Mouse (Mus musculus) embryonic facial prominence, embryonic 15.5 days (tissue): ENCODE data around the gene Snx21. TPM values are rescaled to one million over a fixed set of nuclear protein-coding genes. Genes with fewer than 3 reads are reported as not detected.

Source experiments
- ATAC-seq: fragments of 200-750 bp; cut with Nextera tagmentation; 2 replicates; pipeline ENCODE4 v1.8.0; 2017; ENCODE audit warnings: low read depth, moderate TSS enrichment; ENCODE audit not compliant: insufficient number of reproducible peaks, low FRiP score, low TSS enrichment
- H3K27ac ChIP-seq: fragments of 300-500 bp; sonication (generic); replicated peaks from 2 replicates; pipeline ENCODE4 v1.5.1; 2015; ENCODE audit warnings: mild to moderate bottlenecking, inconsistent platforms
- H3K27me3 ChIP-seq: fragments of 300-500 bp; sonication (generic); 2 replicates; pipeline ENCODE4 v1.6.1; 2015; ENCODE audit warnings: inconsistent platforms
- H3K36me3 ChIP-seq: fragments of 300-500 bp; sonication (generic); 2 replicates; pipeline ENCODE4 v1.6.1; 2015; ENCODE audit warnings: mild to moderate bottlenecking, inconsistent platforms
- H3K4me1 ChIP-seq: fragments of 300-500 bp; sonication (generic); 2 replicates; pipeline ENCODE4 v1.6.1; 2015; ENCODE audit warnings: inconsistent platforms
- H3K4me2 ChIP-seq: fragments of 300-500 bp; sonication (generic); replicated peaks from 2 replicates; pipeline ENCODE4 v1.6.1; 2015; ENCODE audit warnings: mild to moderate bottlenecking, inconsistent platforms
- H3K4me3 ChIP-seq: fragments of 300-500 bp; sonication (generic); replicated peaks from 2 replicates; pipeline ENCODE4 v1.5.1; 2015; ENCODE audit warnings: mild to moderate bottlenecking, inconsistent platforms
- H3K9ac ChIP-seq: fragments of 300-500 bp; sonication (generic); 2 replicates; pipeline ENCODE4 v1.6.1; 2015; ENCODE audit warnings: inconsistent platforms
- H3K9me3 ChIP-seq: fragments of 300-500 bp; sonication (generic); replicated peaks from 2 replicates; pipeline ENCODE4 v1.6.1; 2016; ENCODE audit warnings: inconsistent platforms
- WGBS: fragments of 180-500 bp; shearing (Covaris S2); methylation state at CpG from one replicate; pipeline ENCODE4 v1.1.7; 2015; 5-methylcytosine and 5-hydroxymethylcytosine counted together
- polyA plus RNA-seq: library from polyadenylated mRNA; unstranded; fragments of >200 nt; fragmentation: Nextera tagmentation; extraction: Ambion mirVana; gene quantifications from 2 replicates; pipeline ENCODE4 v1.2.1, GENCODE M21; 2015

The Snx21 gene
- polyA plus RNA-seq, 1 experiment from 2014 or later: 37.1 TPM

DNA sequence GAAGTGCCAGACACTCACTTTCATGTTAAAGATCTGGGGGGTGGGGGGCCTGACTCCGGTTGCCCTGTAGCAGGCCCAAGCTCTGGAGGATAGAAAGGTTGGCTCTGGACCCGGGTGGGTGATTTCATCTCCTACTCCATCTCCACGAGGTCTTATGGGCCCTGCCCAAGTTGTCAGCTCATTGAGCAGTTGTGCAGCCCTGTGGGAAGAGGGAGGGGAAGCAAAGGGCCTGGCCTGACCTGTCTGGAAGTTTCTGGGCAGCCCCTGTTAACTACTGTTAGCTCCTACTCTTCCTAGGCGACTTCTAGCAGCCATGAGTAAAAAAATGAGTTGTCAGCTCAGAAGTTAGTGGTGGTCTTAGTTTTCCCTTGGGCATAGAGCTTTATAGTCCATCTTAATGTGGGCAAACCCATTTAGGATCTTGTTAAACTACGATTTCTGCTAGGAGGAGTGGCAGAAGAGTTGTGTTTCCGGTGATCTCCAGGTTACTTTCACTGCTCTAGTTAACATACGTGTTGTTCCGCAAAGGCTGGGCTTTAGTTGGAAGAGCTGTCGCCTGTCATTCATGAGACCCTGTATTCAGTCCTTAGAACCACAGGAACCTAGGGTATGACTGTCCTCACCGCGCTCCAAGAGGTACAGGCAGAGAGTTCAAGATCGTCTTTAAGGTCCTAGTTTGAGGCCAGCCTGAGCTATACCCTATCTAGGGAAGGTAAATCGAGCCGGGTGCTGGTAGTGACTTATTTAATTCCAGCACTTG is 12.2 kb upstream of the Snx21 start:
- no peak overlapping the region for H3K9ac ChIP-seq
- H3K27ac ChIP-seq: no peak overlapping the region
- 78% methylated on average over 14 of the region's 14 CpGs for WGBS
- no peak overlapping the region for H3K4me3 ChIP-seq
- no peak for ATAC-seq
- no peaks in the 10 kb centered on the region for H3K9me3 ChIP-seq
- no peak overlapping the region for H3K4me2 ChIP-seq
- H3K36me3 ChIP-seq: peaks cover 19% of the 10 kb centered on the region; the same call in 1 of the 2 replicates
- H3K4me1 ChIP-seq: peaks cover 30% of the 10 kb centered on the region
- H3K27me3 ChIP-seq: no peaks in the 10 kb centered on the region; the same call in 1 of the 2 replicates

DNA sequence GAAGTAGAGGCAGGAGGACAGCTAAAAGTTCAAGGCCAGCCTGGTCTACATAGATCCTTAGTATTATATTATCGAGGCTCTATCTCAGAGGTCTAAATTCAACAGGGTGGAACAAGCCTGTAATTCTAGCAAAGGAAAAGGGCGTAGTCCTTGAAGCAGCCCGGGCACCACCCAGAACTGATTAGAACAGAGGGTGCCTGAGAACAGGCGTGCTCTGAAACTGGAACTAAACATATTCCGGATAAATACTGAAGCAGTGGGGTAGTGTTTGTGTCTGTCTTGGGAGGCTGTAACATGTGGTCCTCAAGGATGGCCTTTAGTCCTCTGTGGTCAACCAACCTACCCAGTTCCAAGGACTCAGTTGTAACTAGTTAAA is 11.6 kb upstream of the Snx21 start:
- Histone ChIP-seq H3K4me2 (no peak overlapping the region), H3K36me3 (peaks cover 19% of the 10 kb centered on the region; the same call in 1 of the 2 replicates), H3K27me3 (no peaks in the 10 kb centered on the region; the same call in 1 of the 2 replicates), H3K9me3 (no peaks in the 10 kb centered on the region), H3K4me3 (no peak overlapping the region), H3K9ac (no peak overlapping the region), H3K4me1 (peaks cover 30% of the 10 kb centered on the region), H3K27ac (no peak overlapping the region)
- ATAC-seq: no peak
- 78% methylated on average over 5 of the region's 5 CpGs for WGBS

DNA sequence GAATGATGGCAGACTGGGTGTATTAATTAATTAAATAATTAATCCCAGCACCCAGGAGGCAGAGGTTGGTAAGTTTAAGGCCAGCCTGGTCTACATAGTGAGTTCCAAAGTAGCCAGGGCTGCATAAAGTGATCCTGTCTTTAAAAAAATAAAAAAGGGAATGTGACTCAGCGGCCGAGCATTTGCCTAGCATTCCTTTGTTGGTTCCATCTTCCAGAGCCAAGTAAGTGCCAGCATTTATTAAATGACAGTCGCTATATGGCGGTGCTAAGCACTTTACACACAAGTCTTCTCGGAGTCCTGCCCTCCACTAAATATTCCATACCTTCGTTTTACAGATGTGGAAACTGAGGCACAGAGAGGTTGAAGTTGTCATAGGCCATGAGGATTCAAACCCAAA is 9.5 kb upstream of the Snx21 start:
- H3K4me1 ChIP-seq: peaks cover 17% of the 10 kb centered on the region
- H3K4me2 ChIP-seq: no peak overlapping the region
- no peaks in the 10 kb centered on the region; the same call in 1 of the 2 replicates for H3K27me3 ChIP-seq
- H3K36me3 ChIP-seq: peaks cover 18% of the 10 kb centered on the region; the same call in 1 of the 2 replicates
- WGBS: 82% methylated on average over 6 of the region's 6 CpGs
- no peak for ATAC-seq
- H3K9ac ChIP-seq: no peak overlapping the region
- H3K9me3 ChIP-seq: no peaks in the 10 kb centered on the region
- H3K4me3 ChIP-seq: no peak overlapping the region
- H3K27ac ChIP-seq: no peak overlapping the region

DNA sequence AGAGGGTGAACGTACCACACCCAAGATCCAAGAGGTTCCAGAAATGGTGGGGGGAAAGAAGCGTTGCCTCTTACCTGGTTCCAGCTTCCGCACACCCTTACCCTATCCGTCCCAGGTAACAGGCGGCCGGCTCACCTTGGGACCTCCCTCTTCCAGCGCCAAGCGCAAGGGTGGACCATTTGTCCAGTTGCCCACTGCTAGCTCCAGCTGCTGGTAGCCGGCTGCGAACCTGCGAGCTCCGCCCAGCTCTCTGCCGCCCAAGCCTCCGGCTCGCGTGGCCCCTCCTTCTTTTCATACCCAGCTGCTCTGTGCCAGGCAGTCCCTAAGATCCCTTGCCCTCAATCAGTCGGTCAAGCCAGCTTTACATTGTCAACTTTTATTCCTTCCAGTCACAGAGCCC is 8.8 kb upstream of the Snx21 start:
- H3K9ac ChIP-seq: no peak overlapping the region
- peaks cover 11% of the 10 kb centered on the region for H3K4me1 ChIP-seq
- peaks cover 12% of the 10 kb centered on the region; the same call in 1 of the 2 replicates for H3K36me3 ChIP-seq
- H3K27ac ChIP-seq: no peak overlapping the region
- no peaks in the 10 kb centered on the region; the same call in 1 of the 2 replicates for H3K27me3 ChIP-seq
- 66% methylated on average over 17 of the region's 17 CpGs for WGBS
- peak overlapping the region; percentile 10; the same call in 1 of the 2 replicates for H3K4me3 ChIP-seq
- no peak overlapping the region for H3K4me2 ChIP-seq
- ATAC-seq: peak; percentile 3; the same call in 1 of the 2 replicates
- H3K9me3 ChIP-seq: no peaks in the 10 kb centered on the region

DNA sequence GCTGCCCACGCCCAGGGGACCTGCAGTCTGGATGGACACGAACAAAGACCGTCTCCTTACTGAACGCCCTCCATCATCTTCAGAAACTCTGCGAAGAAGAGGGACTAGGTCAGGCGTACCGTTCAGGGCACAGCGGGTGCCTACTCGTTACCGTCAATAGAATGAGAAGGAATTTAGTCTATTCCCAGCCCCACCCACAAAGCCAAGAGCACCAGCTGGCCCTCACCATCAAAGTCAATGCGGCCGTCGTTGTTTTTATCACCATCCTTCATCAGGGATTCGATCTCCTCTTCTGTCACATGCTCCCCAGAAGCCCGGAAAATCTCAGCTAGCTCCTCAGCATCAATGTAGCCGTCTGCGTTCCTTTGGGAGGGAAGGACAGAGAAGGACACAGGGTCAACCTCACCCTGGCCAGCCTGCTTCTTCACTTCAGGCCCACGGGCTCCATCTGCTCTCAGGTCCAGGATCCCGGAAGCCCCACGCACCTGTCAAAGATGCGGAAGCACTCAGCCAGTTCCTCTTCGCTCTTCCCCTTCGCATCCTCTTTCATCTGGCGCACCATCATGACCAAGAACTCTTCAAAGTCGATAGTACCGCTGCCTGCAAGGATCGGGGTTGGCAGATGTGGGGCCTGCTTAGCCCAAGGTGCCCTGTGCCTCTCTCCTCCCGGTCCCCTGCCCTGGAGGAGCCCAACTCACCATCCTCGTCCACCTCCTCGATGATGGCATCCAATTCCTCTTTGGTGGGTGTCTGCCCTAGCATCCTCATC is 8.2 kb upstream of the Snx21 start:
- Histone ChIP-seq H3K9ac (no peak overlapping the region), H3K36me3 (peaks cover 6% of the 10 kb centered on the region; the same call in 1 of the 2 replicates), H3K27ac (no peak overlapping the region), H3K4me3 (peak overlapping the region; percentile 10; the same call in 1 of the 2 replicates), H3K4me2 (no peak overlapping the region), H3K27me3 (no peaks in the 10 kb centered on the region; the same call in 1 of the 2 replicates), H3K4me1 (0 out of 2 replicates have a peak, but pooled peaks cover 5% of the 10 kb centered on the region), H3K9me3 (no peaks in the 10 kb centered on the region)
- 82% methylated on average over 30 of the region's 30 CpGs for WGBS
- no peak for ATAC-seq

DNA sequence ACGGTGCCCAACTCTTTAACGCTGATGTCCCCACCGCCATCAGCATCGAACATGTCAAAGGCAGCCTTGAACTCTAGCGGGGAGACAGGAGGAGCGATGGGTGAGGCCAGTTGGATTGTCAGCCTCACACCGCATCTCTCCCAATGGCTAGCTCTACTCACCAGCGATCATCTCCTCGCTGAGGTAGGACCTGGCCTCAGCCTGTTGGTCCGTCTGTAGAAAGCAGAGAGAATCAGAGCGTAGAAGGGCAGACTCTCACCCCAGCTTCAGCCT is 7.7 kb upstream of the Snx21 start:
- no peak overlapping the region for H3K9ac ChIP-seq
- WGBS: 94% methylated on average over 11 of the region's 11 CpGs
- ATAC-seq: no peak

DNA sequence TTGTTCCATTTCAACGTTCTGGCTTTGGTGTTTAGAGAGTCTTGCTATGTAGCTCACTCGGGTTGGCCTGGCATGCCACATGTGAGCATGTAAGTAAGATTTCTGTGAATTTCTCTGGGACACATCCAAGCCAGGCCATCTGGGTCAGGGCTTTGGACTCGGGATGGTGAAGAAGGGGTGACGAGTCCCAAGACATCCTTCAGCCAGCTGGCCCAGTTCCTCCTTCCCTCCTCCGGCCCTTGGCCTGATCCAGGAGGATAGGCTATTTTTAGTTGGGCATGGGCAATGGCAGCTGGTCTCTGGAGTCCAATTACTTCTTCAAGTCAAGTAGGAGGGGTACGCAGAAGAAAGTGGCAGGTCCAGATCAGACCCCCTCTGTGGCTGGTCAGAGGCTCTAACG is 6.8 kb upstream of the Snx21 start:
- H3K9me3 ChIP-seq: no peaks in the 10 kb centered on the region
- H3K36me3 ChIP-seq: no peaks in the 10 kb centered on the region
- no peak for ATAC-seq
- H3K27me3 ChIP-seq: no peaks in the 10 kb centered on the region; the same call in 1 of the 2 replicates
- 74% methylated on average over 7 of the region's 7 CpGs for WGBS
- no peak overlapping the region for H3K4me2 ChIP-seq
- H3K9ac ChIP-seq: no peak overlapping the region
- H3K27ac ChIP-seq: no peak overlapping the region
- no peak overlapping the region for H3K4me3 ChIP-seq
- H3K4me1 ChIP-seq: no peaks in the 10 kb centered on the region

More for the DNA sequence above, 7.7 kb upstream of the Snx21 start:
- Histone ChIP-seq H3K27me3 (no peaks in the 10 kb centered on the region; the same call in 1 of the 2 replicates), H3K9me3 (no peaks in the 10 kb centered on the region), H3K36me3 (peaks cover 5% of the 10 kb centered on the region; the same call in 1 of the 2 replicates), H3K4me3 (no peak overlapping the region), H3K4me1 (0 out of 2 replicates have a peak, but pooled peaks cover 5% of the 10 kb centered on the region), H3K4me2 (no peak overlapping the region), H3K27ac (no peak overlapping the region)

DNA sequence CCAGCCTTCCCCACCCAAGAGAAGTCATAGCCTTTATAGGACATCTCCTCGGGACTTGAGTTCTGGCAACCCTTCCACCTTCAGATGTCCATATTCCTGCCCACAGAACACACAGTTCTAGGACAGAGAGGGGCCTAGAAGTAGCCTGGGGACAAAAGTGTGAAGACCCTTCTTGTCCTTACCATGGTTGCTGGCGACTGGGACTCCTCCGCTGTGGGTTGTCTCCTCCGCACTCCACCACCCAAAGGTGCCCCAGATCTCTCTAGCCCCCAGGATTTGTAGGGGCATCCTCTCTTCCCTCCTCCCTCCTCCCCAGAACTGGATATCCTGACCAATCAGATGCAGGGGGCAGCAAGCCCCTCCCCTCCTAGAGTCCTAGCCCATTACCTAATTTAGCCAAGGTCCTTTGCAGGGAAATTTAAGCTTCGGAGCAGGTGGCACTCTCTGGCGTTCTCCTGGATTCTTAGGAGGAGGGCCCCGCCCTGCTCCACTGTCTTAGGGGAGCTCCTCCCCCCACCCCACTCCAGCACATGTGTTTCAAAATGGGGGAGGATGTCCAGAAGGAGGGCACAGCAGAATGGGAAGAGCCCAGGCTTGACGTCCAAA is 6.0 kb upstream of the Snx21 start, which contains the start of gene Tnnc2:
TSS of gene Tnnc2 (minus strand) at position 487 of the 606 bp plus-strand sequence.
- Histone ChIP-seq H3K9ac (no peak within 1 kb of the TSS), H3K4me1 (peaks cover 3% of the 10 kb centered on the region), H3K4me3 (no peak within 1 kb of the TSS), H3K27ac (no peak within 1 kb of the TSS), H3K9me3 (no peaks in the 10 kb centered on the region), H3K27me3 (no peaks in the 10 kb centered on the region; the same call in 1 of the 2 replicates), H3K4me2 (no peak within 1 kb of the TSS), H3K36me3 (no peaks in the 10 kb centered on the region)
- no peak for ATAC-seq
- 62% methylated on average over 8 of the region's 8 CpGs for WGBS

DNA sequence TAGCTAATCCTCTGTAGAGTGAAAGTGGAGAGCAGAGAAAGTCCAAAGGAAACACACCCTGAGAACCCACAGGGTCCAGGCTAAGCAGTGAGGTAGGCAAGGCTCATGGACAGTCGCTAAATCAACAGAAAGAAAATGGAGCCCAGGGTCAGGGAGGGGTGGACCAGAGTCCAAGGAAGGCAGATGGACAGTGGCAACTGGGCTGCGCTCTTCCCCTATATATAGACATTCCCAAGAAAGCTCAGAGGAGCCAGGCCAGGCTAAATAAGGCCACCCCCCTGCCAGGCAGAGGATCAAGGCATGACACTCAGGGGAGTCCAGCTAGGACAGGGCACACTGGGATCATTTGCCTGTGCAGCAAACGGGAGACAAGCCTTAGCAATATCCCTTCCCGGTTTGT is 3.7 kb upstream of the Snx21 start:
- Histone ChIP-seq H3K9me3 (no peaks in the 10 kb centered on the region), H3K9ac (no peak overlapping the region), H3K4me1 (peaks cover 13% of the 10 kb centered on the region), H3K4me3 (no peak overlapping the region), H3K27me3 (no peaks in the 10 kb centered on the region; the same call in 1 of the 2 replicates), H3K27ac (0 out of 2 replicates have a peak overlapping the region, but pooled peaks have one; percentile 17), H3K4me2 (no peak overlapping the region), H3K36me3 (no peaks in the 10 kb centered on the region)
- 78% methylated on average over 4 of the region's 4 CpGs for WGBS
- no peak for ATAC-seq

DNA sequence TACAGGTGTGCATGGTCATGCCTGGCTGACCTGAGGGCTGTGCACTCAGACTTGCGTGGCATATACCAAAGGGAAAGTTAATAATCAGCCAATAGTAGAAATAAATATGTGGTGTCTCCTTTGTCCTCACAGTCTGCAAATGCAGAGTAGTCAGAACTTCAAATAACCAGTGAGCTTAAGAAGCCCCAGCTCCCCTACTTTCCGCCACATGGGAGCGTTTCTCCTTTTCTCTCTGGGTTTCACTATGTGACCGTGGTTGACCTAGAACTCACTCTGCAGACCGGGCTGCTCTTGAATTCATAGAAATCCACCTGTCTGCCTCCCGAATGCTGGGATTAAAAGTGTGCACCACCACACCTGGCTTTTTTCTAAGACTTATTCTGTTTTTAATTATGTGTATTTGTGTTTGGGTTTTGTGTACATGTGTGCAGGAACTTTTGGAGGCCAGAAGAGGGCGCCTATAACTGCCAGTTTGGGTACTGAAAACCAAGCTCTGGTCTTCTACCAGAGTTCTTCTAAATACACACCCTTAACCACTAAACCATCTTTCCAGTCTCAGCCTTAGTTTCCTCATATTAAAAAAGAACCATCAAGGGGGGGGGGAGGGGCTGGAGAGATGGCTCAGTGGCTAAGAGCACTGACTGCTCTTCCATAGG is 1.6 kb upstream of the Snx21 start:
- Histone ChIP-seq H3K36me3 (no peaks in the 10 kb centered on the region), H3K4me2 (no peak overlapping the region), H3K4me1 (peaks cover 33% of the 10 kb centered on the region), H3K4me3 (no peak overlapping the region), H3K9me3 (no peaks in the 10 kb centered on the region), H3K27me3 (no peaks in the 10 kb centered on the region), H3K9ac (no peak overlapping the region), H3K27ac (no peak overlapping the region)
- no peak for ATAC-seq
- WGBS: 71% methylated on average over 7 of the region's 7 CpGs
